Mouse (Mus musculus) limb, embryonic 14.5 days (tissue): ENCODE measurements at regions not wholly inside any gene's neighbourhood (a gene's known extent, or its start where the extent isn't known, plus 50 kb on each side); places are given as distances from the start of the nearest gene placed in this dataset.

Source experiments
- ATAC-seq: fragments of 200-750 bp; cut with Nextera tagmentation; 2 replicates; pipeline ENCODE4 v1.8.0; 2017; ENCODE audit warnings: low read depth, moderate number of reproducible peaks, moderate TSS enrichment; ENCODE audit not compliant: low FRiP score
- DNase-seq: peaks from one replicate; pipeline ENCODE4 v3.0.0-alpha.2; 2015; ENCODE audit warnings: low spot score
- H3K27ac ChIP-seq: fragments of 300-500 bp; sonication (generic); replicated peaks from 2 replicates; pipeline ENCODE4 v1.5.1; 2014; ENCODE audit warnings: low read depth, mild to moderate bottlenecking, low read length, moderate library complexity, mixed read lengths
- H3K27me3 ChIP-seq: fragments of 300-500 bp; sonication (generic); 2 replicates; pipeline ENCODE4 v1.6.1; 2014; ENCODE audit warnings: low read length, mixed read lengths; ENCODE audit not compliant: control insufficient read depth, insufficient read depth
- H3K36me3 ChIP-seq: fragments of 300-500 bp; sonication (generic); 2 replicates; pipeline ENCODE4 v1.6.1; 2014; ENCODE audit warnings: mild to moderate bottlenecking, low read length, moderate library complexity, mixed read lengths; ENCODE audit not compliant: control insufficient read depth, insufficient read depth
- H3K4me1 ChIP-seq: fragments of 300-500 bp; sonication (generic); 2 replicates; pipeline ENCODE4 v1.6.1; 2014; ENCODE audit warnings: antibody characterized with exemption, low read length, mixed read lengths; ENCODE audit not compliant: control insufficient read depth, insufficient read depth
- H3K4me2 ChIP-seq: fragments of 300-500 bp; sonication (generic); replicated peaks from 2 replicates; pipeline ENCODE4 v1.6.1; 2014; ENCODE audit warnings: low read depth, mild to moderate bottlenecking, low read length, moderate library complexity; ENCODE audit not compliant: severe bottlenecking
- H3K4me3 ChIP-seq: fragments of 300-500 bp; sonication (generic); replicated peaks from 2 replicates; pipeline ENCODE4 v1.5.1; 2014; ENCODE audit warnings: low read length
- H3K9ac ChIP-seq: fragments of 300-500 bp; sonication (generic); 2 replicates; pipeline ENCODE4 v1.6.1; 2014; ENCODE audit warnings: mild to moderate bottlenecking, low read depth, low read length, moderate library complexity; ENCODE audit not compliant: severe bottlenecking
- H3K9me3 ChIP-seq: fragments of 300-500 bp; sonication (generic); 2 replicates; pipeline ENCODE4 v1.6.1; 2016; ENCODE audit warnings: low read length; ENCODE audit not compliant: control insufficient read depth
- POLR2A ChIP-seq: fragments of 200-500 bp; IDR thresholded peaks from 2 replicates; pipeline ENCODE4 v1.8.0; 2012; ENCODE audit warnings: inconsistent platforms, mild to moderate bottlenecking, moderate library complexity, borderline replicate concordance; ENCODE audit not compliant: insufficient read depth, insufficient read length; ENCODE audit errors: extremely low read depth
- WGBS: fragments of 180-500 bp; shearing (Covaris S2); extraction: QIAGEN DNeasy Blood & Tissue Kit; methylation state at CpG from one replicate; pipeline ENCODE4 v1.1.7; 2014; 5-methylcytosine and 5-hydroxymethylcytosine counted together

DNA sequence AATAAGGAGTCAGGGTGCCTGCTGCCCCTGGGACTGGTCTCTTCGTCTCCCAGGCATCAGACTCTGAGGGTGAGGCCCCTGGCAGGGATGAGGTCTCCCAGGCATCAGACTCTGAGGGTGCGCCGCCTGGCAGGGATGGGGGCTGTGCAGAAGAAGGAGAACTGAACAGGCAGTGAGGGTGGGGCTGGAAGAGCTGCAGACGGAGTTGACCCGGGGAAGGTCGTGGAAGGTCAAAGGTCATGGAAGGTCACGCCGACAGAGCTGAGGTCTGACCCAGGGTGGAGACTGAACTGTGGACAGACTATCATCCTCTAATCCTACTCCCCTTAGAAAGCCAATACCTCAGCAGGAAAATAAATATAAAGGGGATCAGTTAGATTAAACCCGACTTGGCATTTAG is 50.6 kb upstream of the Grik3 start:
- no peaks in the 10 kb centered on the region for H3K9me3 ChIP-seq
- 36% methylated on average over 9 of the region's 9 CpGs for WGBS
- no peak overlapping the region for H3K4me3 ChIP-seq
- H3K27ac ChIP-seq: no peak overlapping the region
- H3K27me3 ChIP-seq: no peaks in the 10 kb centered on the region
- DNase-seq: no peak
- no peak for ATAC-seq
- H3K4me2 ChIP-seq: no peak overlapping the region
- no peak overlapping the region for H3K9ac ChIP-seq
- H3K4me1 ChIP-seq: no peaks in the 10 kb centered on the region
- TF ChIP-seq POLR2A: no peak
- no peaks in the 10 kb centered on the region for H3K36me3 ChIP-seq

DNA sequence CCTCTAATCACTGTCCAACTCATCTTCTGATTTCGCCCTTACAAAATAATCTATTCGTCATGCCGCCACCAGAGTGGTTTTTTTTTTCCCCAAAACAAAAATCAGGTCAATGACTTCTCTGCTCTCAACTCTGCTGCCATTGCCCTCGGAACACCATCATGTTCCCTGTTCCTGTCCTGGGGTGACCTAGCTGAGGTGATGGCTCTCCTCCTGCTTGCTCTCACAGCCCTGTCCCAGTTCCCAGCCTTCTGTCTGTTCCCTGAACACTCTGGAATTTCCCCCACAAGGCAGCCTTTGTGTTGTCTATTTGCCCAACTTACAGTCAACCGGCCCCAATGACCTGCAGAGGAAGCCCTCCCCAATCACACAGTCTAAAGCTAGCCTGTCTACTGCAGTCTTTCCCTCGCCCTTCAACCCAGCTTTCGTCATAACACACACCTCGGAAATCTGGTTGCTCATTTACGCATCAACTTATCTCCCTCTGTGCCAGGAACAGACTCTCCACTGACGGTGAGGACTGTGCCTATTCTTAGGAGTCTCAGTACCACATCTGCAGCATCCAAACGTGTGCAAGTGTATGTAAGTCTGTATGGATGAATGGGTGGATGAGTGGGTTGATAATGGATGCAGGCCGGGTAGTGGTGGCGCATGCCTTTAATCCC is 53.2 kb upstream of the Grik3 start:
- TF ChIP-seq POLR2A: no peak
- Histone ChIP-seq H3K27ac (no peak overlapping the region), H3K4me1 (no peaks in the 10 kb centered on the region), H3K4me2 (no peak overlapping the region), H3K36me3 (no peaks in the 10 kb centered on the region), H3K9ac (no peak overlapping the region), H3K4me3 (no peak overlapping the region), H3K9me3 (no peaks in the 10 kb centered on the region), H3K27me3 (no peaks in the 10 kb centered on the region)
- WGBS: 83% methylated on average over 13 of the region's 13 CpGs
- DNase-seq (no peak), ATAC-seq (no peak)

DNA sequence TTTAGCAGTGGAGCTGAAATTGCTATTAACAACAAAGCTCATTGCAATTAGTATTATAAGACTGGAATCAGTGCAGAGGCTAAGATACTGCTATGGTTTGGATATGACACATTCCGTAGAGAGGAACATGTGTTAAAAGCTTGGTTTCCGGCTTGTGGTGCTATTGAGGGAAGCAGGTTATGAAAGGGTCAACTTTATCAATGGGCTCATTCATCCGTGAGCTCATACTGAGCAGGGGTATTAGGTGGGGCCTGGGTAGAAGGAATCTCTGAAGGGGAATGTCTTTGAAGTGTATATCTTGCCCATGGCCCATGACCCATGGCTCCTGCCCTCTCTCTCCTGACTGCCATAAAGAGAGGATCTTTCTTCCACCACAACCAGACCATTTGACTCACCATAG is 57.0 kb upstream of the Grik3 start:
- WGBS: 67% methylated on average over 3 of the region's 3 CpGs
- H3K4me2 ChIP-seq: no peak overlapping the region
- no peak for DNase-seq
- H3K27me3 ChIP-seq: no peaks in the 10 kb centered on the region
- no peaks in the 10 kb centered on the region for H3K9me3 ChIP-seq
- H3K27ac ChIP-seq: no peak overlapping the region
- TF ChIP-seq POLR2A: no peak
- no peak overlapping the region for H3K9ac ChIP-seq
- H3K4me1 ChIP-seq: no peaks in the 10 kb centered on the region
- no peaks in the 10 kb centered on the region for H3K36me3 ChIP-seq
- no peak for ATAC-seq
- H3K4me3 ChIP-seq: no peak overlapping the region

DNA sequence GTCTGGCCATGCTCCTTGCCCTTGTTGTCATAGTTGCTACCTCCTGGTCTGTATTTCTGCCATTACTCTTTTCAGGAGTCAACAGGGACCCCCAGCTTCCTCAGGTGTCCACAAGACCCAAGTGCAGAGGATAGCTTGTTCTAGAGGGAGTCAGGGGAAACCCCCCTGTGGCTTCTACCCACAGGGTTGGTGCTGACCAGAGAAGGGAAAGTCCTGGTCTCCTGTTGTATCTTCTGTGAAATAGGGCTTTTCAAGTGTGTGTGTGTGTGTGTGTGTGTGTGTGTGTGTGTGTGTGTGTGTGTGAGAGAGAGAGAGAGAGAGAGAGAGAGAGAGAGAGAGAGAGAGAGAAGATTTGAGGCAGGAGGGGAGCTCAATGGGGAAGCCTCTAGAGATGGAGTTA is 58.9 kb upstream of the Grik3 start:
- TF ChIP-seq POLR2A: no peak
- no peak for ATAC-seq
- H3K9me3 ChIP-seq: no peaks in the 10 kb centered on the region

DNA sequence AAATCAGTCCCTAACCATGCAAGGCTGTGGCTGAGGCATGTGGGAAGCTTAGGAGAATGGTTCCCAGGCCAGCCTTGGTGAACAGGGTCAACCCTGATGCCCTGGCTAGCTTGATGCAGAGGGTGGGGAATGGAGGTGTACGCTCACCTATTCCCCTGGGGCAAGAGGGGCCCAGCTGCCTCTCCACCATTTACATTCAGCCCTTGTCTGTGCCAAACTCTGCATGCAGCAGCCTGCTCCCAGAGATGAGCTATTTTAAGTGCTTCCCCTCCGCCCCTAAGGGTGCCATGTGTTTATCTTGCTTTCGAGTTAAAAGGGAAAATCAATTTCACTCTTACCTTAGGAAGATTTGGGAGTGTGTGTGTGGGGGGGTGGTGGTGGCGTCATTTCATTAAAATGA is 59.7 kb upstream of the Grik3 start:
- Histone ChIP-seq H3K27ac (no peak overlapping the region), H3K36me3 (no peaks in the 10 kb centered on the region), H3K9me3 (no peaks in the 10 kb centered on the region), H3K9ac (no peak overlapping the region), H3K4me2 (no peak overlapping the region), H3K27me3 (no peaks in the 10 kb centered on the region), H3K4me3 (no peak overlapping the region), H3K4me1 (no peaks in the 10 kb centered on the region)
- DNase-seq: no peak
- TF ChIP-seq POLR2A: no peak
- no peak for ATAC-seq
- 54% methylated on average over 4 of the region's 4 CpGs for WGBS

More for the DNA sequence above, 58.9 kb upstream of the Grik3 start:
- Histone ChIP-seq H3K4me3 (no peak overlapping the region), H3K36me3 (no peaks in the 10 kb centered on the region), H3K9ac (no peak overlapping the region), H3K27ac (no peak overlapping the region), H3K27me3 (no peaks in the 10 kb centered on the region), H3K4me2 (no peak overlapping the region), H3K4me1 (no peaks in the 10 kb centered on the region)
- DNase-seq: no peak

DNA sequence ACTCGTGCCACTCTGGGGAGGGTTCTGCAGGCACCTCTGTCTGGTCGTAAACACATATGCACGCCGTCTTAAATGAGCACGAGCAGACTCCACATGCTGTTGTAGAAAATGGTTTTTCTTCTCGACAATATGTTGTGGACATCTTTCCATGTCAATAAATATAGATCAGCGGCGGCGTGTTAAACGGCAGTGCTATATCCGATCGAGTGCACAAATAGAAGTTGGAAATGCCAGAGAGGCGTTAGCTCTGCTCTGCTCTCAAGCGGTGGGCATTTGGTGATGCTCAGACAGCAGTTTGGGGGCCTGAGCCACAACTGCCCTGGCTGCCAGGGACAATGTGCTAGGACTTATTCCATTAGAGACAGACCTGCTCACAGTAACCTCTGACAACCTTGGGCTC is 61.8 kb upstream of the Grik3 start:
- TF ChIP-seq POLR2A: no peak

More for the DNA sequence above, 61.8 kb upstream of the Grik3 start:
- no peak overlapping the region for H3K27ac ChIP-seq
- H3K4me1 ChIP-seq: peaks cover 3% of the 10 kb centered on the region; the same call in 1 of the 2 replicates
- H3K27me3 ChIP-seq: no peaks in the 10 kb centered on the region
- H3K9me3 ChIP-seq: no peaks in the 10 kb centered on the region
- no peak overlapping the region for H3K4me3 ChIP-seq
- DNase-seq (no peak), ATAC-seq (no peak)
- H3K4me2 ChIP-seq: no peak overlapping the region
- 69% methylated on average over 14 of the region's 14 CpGs for WGBS
- no peak overlapping the region for H3K9ac ChIP-seq
- no peaks in the 10 kb centered on the region for H3K36me3 ChIP-seq
